Mouse (Mus musculus): ENCODE data around the gene Siah1a. TPM values are rescaled to one million over a fixed set of nuclear protein-coding genes. Genes with fewer than 3 reads are reported as not detected.
A peak's percentile ranks its signal among the peaks of the same experiment; 100 is the strongest.

The Siah1a gene
- total and polyA plus RNA-seq, 2 experiments from 2014 or later, result 63.3 to 72.7 TPM

DNA sequence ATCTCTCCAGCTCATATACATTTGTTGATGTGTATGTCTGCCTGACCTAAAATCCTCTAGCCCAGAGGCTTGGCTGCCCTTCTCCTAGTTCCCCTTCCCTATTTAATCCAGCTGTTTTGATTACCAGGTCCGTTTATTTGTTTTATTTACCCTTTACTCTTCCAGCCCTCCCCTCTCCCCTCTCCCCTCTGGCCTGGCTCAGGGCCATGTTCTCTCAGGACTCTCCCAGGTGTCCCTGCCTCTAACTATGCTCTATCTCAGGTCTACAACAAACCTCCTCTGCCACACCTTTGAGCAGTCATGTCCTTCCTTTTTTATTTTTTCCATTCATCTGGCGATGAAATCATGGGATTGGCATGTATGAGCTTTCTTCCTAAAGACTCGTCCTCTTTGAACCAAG is 15.4 kb downstream of the Siah1a start:
- DNase-seq (ENCODE audit: low spot score) (no peak), ATAC-seq (ENCODE audit: low FRiP score) (no peak)
- Histone ChIP-seq H3K4me3 (ENCODE audit: low read depth, low read length) (no peak overlapping the region), H3K27ac (ENCODE audit: low read depth, low read length) (no peak overlapping the region), H3K27me3 (ENCODE audit: insufficient read depth, low read length) (no peaks in the 10 kb centered on the region), H3K36me3 (ENCODE audit: insufficient read depth, low read length) (no peaks in the 10 kb centered on the region), H3K4me2 (ENCODE audit: low read depth, low read length, poor library complexity, severe bottlenecking) (no peak overlapping the region), H3K4me1 (ENCODE audit: insufficient read depth, low read length) (peaks cover 3% of the 10 kb centered on the region; the same call in 1 of the 2 replicates), H3K9ac (replicated peaks; ENCODE audit: low read length, poor library complexity, severe bottlenecking) (no peak overlapping the region), H3K9me3 (ENCODE audit: low read length) (no peaks in the 10 kb centered on the region)
- WGBS, result 47% methylated on average over 3 of the region's 3 CpGs
- no peak for TF ChIP-seq CTCF (IDR thresholded peaks at IDR 0.05)

DNA sequence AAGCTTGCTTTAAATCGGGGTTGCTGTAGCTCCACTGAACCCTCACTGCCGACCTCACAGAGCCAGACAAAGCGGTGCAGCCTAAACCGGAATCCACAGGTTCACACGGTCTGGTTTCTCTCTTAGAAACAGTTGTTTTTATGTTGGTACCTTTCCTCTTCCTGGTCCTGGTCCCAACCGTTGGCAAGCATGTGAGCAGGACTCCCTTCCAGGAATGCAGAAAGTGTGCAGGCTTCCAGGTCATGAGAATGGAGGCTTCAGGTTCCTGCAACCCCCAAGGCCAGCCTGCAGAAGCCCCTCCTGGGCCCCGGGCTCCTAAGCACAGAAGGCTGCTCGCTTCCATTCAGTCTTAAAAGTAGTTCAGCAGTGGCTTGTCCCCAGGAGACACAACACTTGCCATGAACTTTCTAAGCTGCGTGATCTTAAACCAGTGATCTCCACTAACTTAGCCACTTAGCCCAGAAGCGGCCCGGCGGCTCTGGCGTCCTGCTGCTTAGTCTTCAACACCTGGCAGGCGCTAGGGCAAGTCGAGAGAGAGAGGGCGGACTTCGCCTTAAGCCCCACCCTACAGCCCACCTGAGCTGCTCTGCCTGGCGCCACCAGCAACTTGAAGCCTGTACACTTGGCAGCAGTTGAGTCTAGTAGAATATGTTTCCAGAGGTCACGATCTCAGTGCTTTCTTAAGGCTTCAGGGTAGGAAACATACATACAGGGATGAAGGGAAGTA is 17.3 kb downstream of the Siah1a start:
- ATAC-seq (ENCODE audit: low FRiP score) (no peak), DNase-seq (ENCODE audit: low spot score) (no peak)
- WGBS, result 71% methylated on average over 19 of the region's 19 CpGs
- Histone ChIP-seq H3K27ac (ENCODE audit: low read depth, low read length) (no peak overlapping the region), H3K9me3 (ENCODE audit: low read length) (no peaks in the 10 kb centered on the region), H3K4me1 (ENCODE audit: insufficient read depth, low read length) (peaks cover 3% of the 10 kb centered on the region; the same call in 1 of the 2 replicates), H3K9ac (replicated peaks; ENCODE audit: low read length, poor library complexity, severe bottlenecking) (no peak overlapping the region), H3K4me2 (ENCODE audit: low read depth, low read length, poor library complexity, severe bottlenecking) (no peak overlapping the region), H3K36me3 (ENCODE audit: insufficient read depth, low read length) (no peaks in the 10 kb centered on the region), H3K4me3 (ENCODE audit: low read depth, low read length) (no peak overlapping the region), H3K27me3 (ENCODE audit: insufficient read depth, low read length) (no peaks in the 10 kb centered on the region)
- no peak for TF ChIP-seq CTCF (IDR thresholded peaks at IDR 0.05)

GRCm38 (mm10) chr8:86726959-86727358 is 18.8 kb downstream of the Siah1a start:
- Histone ChIP-seq H3K27me3 (ENCODE audit: insufficient read depth, low read length) (no peaks in the 10 kb centered on the region), H3K9ac (replicated peaks; ENCODE audit: low read length, poor library complexity, severe bottlenecking) (no peak overlapping the region), H3K27ac (ENCODE audit: low read depth, low read length) (0 out of 2 replicates have a peak overlapping the region, but pooled peaks have one; percentile 0), H3K4me2 (ENCODE audit: low read depth, low read length, poor library complexity, severe bottlenecking) (no peak overlapping the region), H3K9me3 (ENCODE audit: low read length) (no peaks in the 10 kb centered on the region), H3K36me3 (ENCODE audit: insufficient read depth, low read length) (no peaks in the 10 kb centered on the region), H3K4me3 (ENCODE audit: low read depth, low read length) (no peak overlapping the region), H3K4me1 (ENCODE audit: insufficient read depth, low read length) (peaks cover 3% of the 10 kb centered on the region; the same call in 1 of the 2 replicates)
- no peak for DNase-seq (ENCODE audit: low spot score)
- TF ChIP-seq CTCF (IDR thresholded peaks at IDR 0.05), result no peak
- 54% methylated on average over 6 of the region's 6 CpGs for WGBS
- ATAC-seq (ENCODE audit: low FRiP score), result no peak

DNA sequence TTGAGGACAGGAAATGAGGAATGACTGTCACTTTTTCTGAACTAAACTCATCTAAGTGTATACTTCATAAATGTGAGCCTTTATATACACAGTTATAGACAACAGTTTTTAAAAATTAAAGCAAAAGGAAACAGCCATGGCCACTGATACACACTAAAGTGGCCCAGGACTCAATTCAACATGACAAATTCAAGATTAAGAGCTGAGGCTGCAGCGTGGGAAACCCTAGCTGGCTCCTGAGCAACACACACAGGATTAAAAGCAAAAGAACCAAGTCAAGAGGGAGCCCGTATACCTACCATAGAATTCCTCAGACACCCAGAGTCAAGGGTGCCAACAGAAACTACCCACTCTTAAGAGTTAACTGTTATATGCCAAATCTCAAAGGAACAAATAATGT is 24.2 kb downstream of the Siah1a start:
- WGBS, result 84% methylated on average over 2 of the region's 2 CpGs
- Histone ChIP-seq H3K4me3 (ENCODE audit: low read depth, low read length) (no peak overlapping the region), H3K36me3 (ENCODE audit: insufficient read depth, low read length) (peaks cover 4% of the 10 kb centered on the region; the same call in 1 of the 2 replicates), H3K9ac (replicated peaks; ENCODE audit: low read length, poor library complexity, severe bottlenecking) (no peak overlapping the region), H3K27me3 (ENCODE audit: insufficient read depth, low read length) (no peaks in the 10 kb centered on the region), H3K4me1 (ENCODE audit: insufficient read depth, low read length) (no peaks in the 10 kb centered on the region), H3K27ac (ENCODE audit: low read depth, low read length) (no peak overlapping the region), H3K4me2 (ENCODE audit: low read depth, low read length, poor library complexity, severe bottlenecking) (no peak overlapping the region), H3K9me3 (ENCODE audit: low read length) (no peaks in the 10 kb centered on the region)
- ATAC-seq (ENCODE audit: low FRiP score), result no peak
- no peak for TF ChIP-seq CTCF (IDR thresholded peaks at IDR 0.05)
- no peak for DNase-seq (ENCODE audit: low spot score)

DNA sequence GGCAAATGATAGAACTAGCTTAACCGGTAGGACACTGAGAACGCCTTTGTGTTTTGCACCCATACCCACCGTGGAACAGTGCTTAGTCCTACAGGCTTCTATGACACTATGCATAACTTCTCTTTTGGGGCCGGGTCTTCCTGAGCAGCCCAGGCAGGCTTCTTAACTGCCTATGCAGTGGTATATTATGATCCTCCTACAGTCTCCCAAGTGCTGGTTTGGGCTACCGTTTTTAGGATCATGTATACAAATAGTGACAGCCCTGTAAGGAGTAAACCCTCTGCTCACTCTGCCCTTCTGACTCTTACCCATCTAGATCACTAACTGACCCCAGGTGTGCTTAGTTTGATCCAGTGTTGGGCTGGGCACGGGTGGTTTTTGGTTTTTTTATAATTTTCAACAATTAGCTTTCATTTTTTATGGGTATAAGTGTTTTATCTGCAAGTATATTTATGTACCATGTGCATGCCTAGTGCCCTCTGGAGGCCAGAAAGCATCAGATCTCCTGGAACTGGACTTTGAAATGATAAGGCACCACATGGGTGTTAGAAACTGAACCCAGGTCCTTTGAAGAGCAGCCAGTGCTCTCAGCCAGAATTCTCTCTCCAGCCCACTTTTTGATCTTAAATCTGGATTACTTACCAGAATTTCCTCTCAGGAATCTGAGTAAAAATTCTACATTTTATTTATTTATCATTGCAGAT is 24.8 kb downstream of the Siah1a start:
- WGBS, result 92% methylated on average over 6 of the region's 6 CpGs
- Histone ChIP-seq H3K36me3 (ENCODE audit: insufficient read depth, low read length) (peaks cover 8% of the 10 kb centered on the region), H3K4me2 (ENCODE audit: low read depth, low read length, poor library complexity, severe bottlenecking) (no peak overlapping the region), H3K9me3 (ENCODE audit: low read length) (no peaks in the 10 kb centered on the region), H3K27ac (ENCODE audit: low read depth, low read length) (no peak overlapping the region), H3K4me1 (ENCODE audit: insufficient read depth, low read length) (no peaks in the 10 kb centered on the region), H3K4me3 (ENCODE audit: low read depth, low read length) (no peak overlapping the region), H3K9ac (replicated peaks; ENCODE audit: low read length, poor library complexity, severe bottlenecking) (no peak overlapping the region), H3K27me3 (ENCODE audit: insufficient read depth, low read length) (no peaks in the 10 kb centered on the region)
- no peak for DNase-seq (ENCODE audit: low spot score)
- no peak for ATAC-seq (ENCODE audit: low FRiP score)
- TF ChIP-seq CTCF (IDR thresholded peaks at IDR 0.05), result peak; percentile 40

GRCm38 (mm10) chr8:86719368-86719767 is 26.4 kb downstream of the Siah1a start:
- no peaks in the 10 kb centered on the region for H3K27me3 ChIP-seq (ENCODE audit: insufficient read depth, low read length)
- no peak for ATAC-seq (ENCODE audit: low FRiP score)
- H3K4me1 ChIP-seq (ENCODE audit: insufficient read depth, low read length), result no peaks in the 10 kb centered on the region
- peaks cover 8% of the 10 kb centered on the region for H3K36me3 ChIP-seq (ENCODE audit: insufficient read depth, low read length)
- H3K27ac ChIP-seq (ENCODE audit: low read depth, low read length), result no peak overlapping the region
- TF ChIP-seq CTCF (IDR thresholded peaks at IDR 0.05), result no peak
- no peak overlapping the region for H3K4me3 ChIP-seq (ENCODE audit: low read depth, low read length)
- no peak for DNase-seq (ENCODE audit: low spot score)
- no peaks in the 10 kb centered on the region for H3K9me3 ChIP-seq (ENCODE audit: low read length)
- H3K4me2 ChIP-seq (ENCODE audit: low read depth, low read length, poor library complexity, severe bottlenecking), result no peak overlapping the region
- no peak overlapping the region for H3K9ac ChIP-seq (replicated peaks; ENCODE audit: low read length, poor library complexity, severe bottlenecking)
- 84% methylated on average over 1 of the region's 1 CpGs for WGBS

Data from midbrain, postnatal 0 days (tissue).